Mouse (Mus musculus) intestine, embryonic 16.5 days (tissue): ENCODE results near the gene Adamts4. TPM values are rescaled to one million over a fixed set of nuclear protein-coding genes. Genes with fewer than 3 reads are reported as not detected.

ENCODE experiments used
- ATAC-seq: fragments of 200-750 bp; cut with Nextera tagmentation; 2 replicates; pipeline ENCODE4 v1.8.0; 2017; ENCODE audit warnings: moderate TSS enrichment, moderate library complexity
- H3K27ac ChIP-seq: fragments of 300-500 bp; sonication (generic); 2 replicates; pipeline ENCODE4 v1.5.1; 2014; ENCODE audit warnings: mild to moderate bottlenecking, low read length
- H3K27me3 ChIP-seq: fragments of 300-500 bp; sonication (generic); replicated peaks from 2 replicates; pipeline ENCODE4 v1.6.1; 2014; ENCODE audit warnings: low read length, control low read depth, mixed read lengths; ENCODE audit not compliant: control insufficient read depth, insufficient read depth
- H3K36me3 ChIP-seq: fragments of 300-500 bp; sonication (generic); 2 replicates; pipeline ENCODE4 v1.6.1; 2014; ENCODE audit warnings: low read length, control low read depth; ENCODE audit not compliant: control insufficient read depth, insufficient read depth
- H3K4me1 ChIP-seq: fragments of 300-500 bp; sonication (generic); 2 replicates; pipeline ENCODE4 v1.6.1; 2014; ENCODE audit warnings: low read length, control low read depth, mixed read lengths; ENCODE audit not compliant: control insufficient read depth, insufficient read depth
- H3K4me2 ChIP-seq: fragments of 300-500 bp; sonication (generic); 2 replicates; pipeline ENCODE4 v1.6.1; 2014; ENCODE audit warnings: low read depth, low read length, control low read depth
- H3K4me3 ChIP-seq: fragments of 300-500 bp; sonication (generic); 2 replicates; pipeline ENCODE4 v1.5.1; 2014; ENCODE audit warnings: mild to moderate bottlenecking, low read length
- H3K9ac ChIP-seq: fragments of 300-500 bp; sonication (generic); 2 replicates; pipeline ENCODE4 v1.6.1; 2014; ENCODE audit warnings: low read depth, low read length
- H3K9me3 ChIP-seq: fragments of 300-500 bp; sonication (generic); 2 replicates; pipeline ENCODE4 v1.6.1; 2016; ENCODE audit warnings: low read length, control low read depth; ENCODE audit not compliant: control insufficient read depth
- WGBS: fragments of 180-500 bp; shearing (Covaris S2); extraction: QIAGEN DNeasy Blood & Tissue Kit; methylation state at CpG from one replicate; pipeline ENCODE4 v1.1.7; 2014; 5-methylcytosine and 5-hydroxymethylcytosine counted together
- polyA plus RNA-seq: library from polyadenylated mRNA; unstranded; fragments of >200 nt; fragmentation: Nextera tagmentation; extraction: Ambion mirVana; gene quantifications from 2 replicates; pipeline ENCODE4 v1.2.1, GENCODE M21; 2015

The Adamts4 gene
- polyA plus RNA-seq, 1 experiment from 2014 or later, result 7.0 TPM

- Histone ChIP-seq H3K4me2 (peak overlapping the region; percentile 93), H3K9ac (peak overlapping the region; percentile 82), H3K36me3 (peaks cover 22% of the 10 kb centered on the region), H3K27me3 (no peaks in the 10 kb centered on the region), H3K27ac (no peak overlapping the region), H3K4me1 (peaks cover 9% of the 10 kb centered on the region), H3K9me3 (no peaks in the 10 kb centered on the region), H3K4me3 (peak overlapping the region; percentile 83)
- WGBS, result 38% methylated on average over 9 of the region's 9 CpGs
- ATAC-seq, result no peak
Observed at GRCm38 (mm10) chr1:171271196-171271595, 21.0 kb downstream of the Adamts4 start.

- Histone ChIP-seq H3K4me3 (no peak overlapping the region), H3K9ac (no peak overlapping the region), H3K4me1 (peaks cover 9% of the 10 kb centered on the region), H3K36me3 (peaks cover 25% of the 10 kb centered on the region), H3K27ac (no peak overlapping the region), H3K27me3 (no peaks in the 10 kb centered on the region), H3K9me3 (no peaks in the 10 kb centered on the region), H3K4me2 (peak overlapping the region; percentile 93; the same call in 1 of the 2 replicates)
- WGBS, result 68% methylated on average over 10 of the region's 10 CpGs
- ATAC-seq, result no peak
Observed at GRCm38 (mm10) chr1:171271622-171272021, 21.4 kb downstream of the Adamts4 start.

GRCm38 (mm10) chr1:171272086-171272485 lies 21.9 kb downstream of the Adamts4 start:
- no peak overlapping the region for H3K9ac ChIP-seq
- H3K4me1 ChIP-seq, result peaks cover 9% of the 10 kb centered on the region
- H3K4me3 ChIP-seq, result no peak overlapping the region
- H3K36me3 ChIP-seq, result peaks cover 30% of the 10 kb centered on the region
- no peak overlapping the region for H3K4me2 ChIP-seq
- no peak overlapping the region for H3K27ac ChIP-seq
- no peaks in the 10 kb centered on the region for H3K9me3 ChIP-seq
- 91% methylated on average over 3 of the region's 3 CpGs for WGBS
- ATAC-seq, result no peak
- H3K27me3 ChIP-seq, result no peaks in the 10 kb centered on the region

GRCm38 (mm10) chr1:171274171-171274570 lies 23.9 kb downstream of the Adamts4 start:
- Histone ChIP-seq H3K4me1 (peaks cover 9% of the 10 kb centered on the region), H3K9ac (no peak overlapping the region), H3K4me3 (no peak overlapping the region), H3K4me2 (no peak overlapping the region), H3K9me3 (no peaks in the 10 kb centered on the region), H3K36me3 (peaks cover 37% of the 10 kb centered on the region), H3K27me3 (no peaks in the 10 kb centered on the region), H3K27ac (no peak overlapping the region)
- no peak for ATAC-seq
- WGBS, result 93% methylated on average over 12 of the region's 12 CpGs

GRCm38 (mm10) chr1:171275144-171275734 lies 25.0 kb downstream of the Adamts4 start:
- Histone ChIP-seq H3K9ac (no peak overlapping the region), H3K4me1 (peaks cover 14% of the 10 kb centered on the region), H3K4me3 (no peak overlapping the region), H3K27me3 (no peaks in the 10 kb centered on the region), H3K36me3 (peaks cover 37% of the 10 kb centered on the region), H3K4me2 (no peak overlapping the region), H3K27ac (no peak overlapping the region), H3K9me3 (no peaks in the 10 kb centered on the region)
- 82% methylated on average over 11 of the region's 11 CpGs for WGBS
- ATAC-seq, result no peak

- Histone ChIP-seq H3K4me2 (no peak overlapping the region), H3K9ac (no peak overlapping the region), H3K9me3 (no peaks in the 10 kb centered on the region), H3K27me3 (no peaks in the 10 kb centered on the region), H3K36me3 (peaks cover 37% of the 10 kb centered on the region), H3K4me3 (no peak overlapping the region), H3K4me1 (peaks cover 12% of the 10 kb centered on the region), H3K27ac (no peak overlapping the region)
- 89% methylated on average over 14 of the region's 14 CpGs for WGBS
- ATAC-seq, result no peak
Observed at GRCm38 (mm10) chr1:171276110-171276748, 26.0 kb downstream of the Adamts4 start.

- Histone ChIP-seq H3K9me3 (no peaks in the 10 kb centered on the region), H3K4me2 (no peak overlapping the region), H3K4me3 (no peak overlapping the region), H3K27ac (no peak overlapping the region), H3K9ac (no peak overlapping the region), H3K4me1 (peaks cover 14% of the 10 kb centered on the region; the same call in 1 of the 2 replicates), H3K27me3 (no peaks in the 10 kb centered on the region), H3K36me3 (peaks cover 32% of the 10 kb centered on the region)
- WGBS, result 86% methylated on average over 10 of the region's 10 CpGs
- ATAC-seq, result no peak
Observed at GRCm38 (mm10) chr1:171277736-171278135, 27.5 kb downstream of the Adamts4 start.

- Histone ChIP-seq H3K4me1 (peaks cover 14% of the 10 kb centered on the region; the same call in 1 of the 2 replicates), H3K9ac (no peak overlapping the region), H3K27ac (no peak overlapping the region), H3K27me3 (no peaks in the 10 kb centered on the region), H3K4me3 (no peak overlapping the region), H3K4me2 (no peak overlapping the region), H3K9me3 (no peaks in the 10 kb centered on the region), H3K36me3 (peaks cover 32% of the 10 kb centered on the region)
- WGBS, result 95% methylated on average over 8 of the region's 8 CpGs
- no peak for ATAC-seq
Observed at GRCm38 (mm10) chr1:171278436-171278835, 28.2 kb downstream of the Adamts4 start.

- ATAC-seq, result no peak
- H3K27me3 ChIP-seq, result no peaks in the 10 kb centered on the region
- H3K4me3 ChIP-seq, result no peak overlapping the region
- WGBS, result 89% methylated on average over 14 of the region's 14 CpGs
- no peak overlapping the region for H3K4me2 ChIP-seq
- peaks cover 14% of the 10 kb centered on the region; the same call in 1 of the 2 replicates for H3K4me1 ChIP-seq
- no peak overlapping the region for H3K9ac ChIP-seq
- no peaks in the 10 kb centered on the region for H3K9me3 ChIP-seq
- H3K27ac ChIP-seq, result no peak overlapping the region
- peaks cover 29% of the 10 kb centered on the region for H3K36me3 ChIP-seq
Observed at GRCm38 (mm10) chr1:171279012-171279705, 28.9 kb downstream of the Adamts4 start.
